Mouse (Mus musculus): ENCODE data around the gene Nfic. TPM values are rescaled to one million over a fixed set of nuclear protein-coding genes. Genes with fewer than 3 reads are reported as not detected.

Gene Nfic
- polyA plus RNA-seq, 1 experiment from 2014 or later, result 24.5 TPM

DNA sequence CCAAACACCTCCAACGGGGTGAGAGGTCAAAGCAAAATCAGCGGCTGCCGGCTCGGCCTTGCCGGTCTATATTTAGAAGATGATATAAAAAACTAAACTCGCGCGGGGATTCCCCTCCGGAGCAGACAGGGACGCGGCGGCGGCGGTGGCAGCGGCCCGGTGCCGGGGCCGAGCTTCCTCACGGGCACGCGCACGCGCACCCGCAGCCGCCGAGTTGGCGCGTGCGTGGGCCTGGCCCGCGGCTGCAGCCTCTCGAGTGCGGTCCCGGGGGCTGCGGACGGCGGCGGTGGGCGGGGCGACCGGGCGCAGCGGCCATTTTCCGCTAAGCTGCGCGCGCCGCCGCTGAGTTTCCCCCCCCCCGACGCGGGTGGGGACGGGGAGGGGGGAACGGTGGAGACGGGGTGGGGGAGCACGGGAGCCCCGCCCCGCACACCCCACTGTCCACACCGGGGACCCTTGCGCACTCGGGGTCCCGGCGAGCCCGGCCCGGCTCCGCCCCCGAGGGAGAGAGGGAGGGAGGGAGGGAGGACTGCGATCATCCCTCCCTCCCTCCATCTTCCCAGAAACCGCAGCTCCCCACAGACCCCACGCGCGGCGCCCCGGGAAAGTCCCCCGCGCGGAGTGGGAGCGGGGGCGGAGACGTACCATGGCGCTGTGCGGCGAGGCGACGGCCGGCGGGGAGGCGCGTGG, 25.1 kb downstream of the Nfic start:
- under 1% methylated on average over 45 of the region's 89 CpGs for WGBS
- Histone ChIP-seq H3K4me1 (ENCODE audit: control insufficient read depth, insufficient read depth, low read depth, low read length) (peaks cover 42% of the 10 kb centered on the region), H3K36me3 (ENCODE audit: control insufficient read depth, insufficient read depth, low read length) (no peaks in the 10 kb centered on the region), H3K9ac (ENCODE audit: low read depth, low read length) (peak overlapping the region; percentile 87), H3K27ac (ENCODE audit: low read depth, low read length) (peak overlapping the region; percentile 96), H3K27me3 (replicated peaks; ENCODE audit: control insufficient read depth, insufficient read depth, low read length) (peaks cover 10% of the 10 kb centered on the region), H3K4me2 (ENCODE audit: low read length) (peak overlapping the region; percentile 88), H3K4me3 (ENCODE audit: low read length) (peak overlapping the region; percentile 82), H3K9me3 (ENCODE audit: control insufficient read depth, low read length) (no peaks in the 10 kb centered on the region; the same call in 1 of the 2 replicates)
- peak; percentile 8; the same call in 1 of the 2 replicates for ATAC-seq

DNA sequence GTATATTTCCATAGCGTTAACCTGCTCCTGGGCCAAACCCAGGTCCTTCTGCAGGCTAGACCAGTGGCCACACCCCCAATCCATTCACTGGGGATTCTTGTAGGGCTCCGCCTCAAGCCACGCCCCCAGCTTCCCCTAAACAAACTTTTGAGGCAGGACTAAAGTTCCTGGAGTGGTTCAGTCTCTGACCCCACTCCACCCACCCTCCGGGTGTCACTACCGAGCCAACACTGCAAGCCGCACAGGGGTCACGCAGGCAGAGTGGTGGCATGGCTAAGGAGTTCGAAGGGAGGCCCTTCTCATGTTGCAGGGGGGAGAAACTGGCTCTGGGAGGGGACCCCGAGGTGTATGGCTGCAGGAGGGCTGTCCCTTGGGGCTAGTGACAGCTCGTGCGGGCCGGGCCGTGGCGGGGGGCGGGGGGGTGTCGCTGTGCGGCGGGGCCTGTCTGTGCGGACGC, 25.8 kb downstream of the Nfic start:
- ATAC-seq, result no peak

DNA sequence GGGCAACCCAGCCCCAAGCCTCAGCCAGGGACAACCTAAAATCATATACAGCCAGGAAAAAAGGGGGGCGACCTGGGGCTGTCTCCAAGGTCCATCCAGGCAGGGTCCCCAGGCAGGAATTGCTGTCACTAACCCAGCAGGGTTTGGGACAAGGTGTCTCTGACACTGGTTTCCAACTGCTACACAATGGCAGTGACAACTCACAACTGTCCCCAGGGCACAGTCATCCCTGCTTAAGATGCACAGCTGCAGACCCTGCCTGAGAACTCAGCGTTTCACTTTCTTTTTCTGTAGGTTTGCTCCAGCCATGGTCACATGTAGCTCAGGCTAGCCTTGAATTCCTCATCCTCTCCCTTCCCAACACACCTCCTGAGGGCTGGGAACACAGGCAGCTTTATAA, 26.3 kb downstream of the Nfic start:
- Histone ChIP-seq H3K27ac (ENCODE audit: low read depth, low read length) (no peak overlapping the region; the same call in 1 of the 2 replicates), H3K9me3 (ENCODE audit: control insufficient read depth, low read length) (no peaks in the 10 kb centered on the region; the same call in 1 of the 2 replicates), H3K4me2 (ENCODE audit: low read length) (peak overlapping the region; percentile 88), H3K36me3 (ENCODE audit: control insufficient read depth, insufficient read depth, low read length) (no peaks in the 10 kb centered on the region), H3K4me3 (ENCODE audit: low read length) (peak overlapping the region; percentile 82; the same call in 1 of the 2 replicates), H3K4me1 (ENCODE audit: control insufficient read depth, insufficient read depth, low read depth, low read length) (peaks cover 54% of the 10 kb centered on the region), H3K9ac (ENCODE audit: low read depth, low read length) (no peak overlapping the region; the same call in 1 of the 2 replicates), H3K27me3 (replicated peaks; ENCODE audit: control insufficient read depth, insufficient read depth, low read length) (peaks cover 12% of the 10 kb centered on the region)
- ATAC-seq, result no peak
- WGBS, result 24% methylated on average over 2 of the region's 2 CpGs

More for the DNA sequence above, 25.8 kb downstream of the Nfic start:
- H3K9ac ChIP-seq (ENCODE audit: low read depth, low read length), result peak overlapping the region; percentile 87
- H3K9me3 ChIP-seq (ENCODE audit: control insufficient read depth, low read length), result no peaks in the 10 kb centered on the region; the same call in 1 of the 2 replicates
- H3K4me3 ChIP-seq (ENCODE audit: low read length), result peak overlapping the region; percentile 82
- peak overlapping the region; percentile 88 for H3K4me2 ChIP-seq (ENCODE audit: low read length)
- peak overlapping the region; percentile 96 for H3K27ac ChIP-seq (ENCODE audit: low read depth, low read length)
- peaks cover 12% of the 10 kb centered on the region for H3K27me3 ChIP-seq (replicated peaks; ENCODE audit: control insufficient read depth, insufficient read depth, low read length)
- under 1% methylated on average over 20 of the region's 20 CpGs for WGBS
- H3K36me3 ChIP-seq (ENCODE audit: control insufficient read depth, insufficient read depth, low read length), result no peaks in the 10 kb centered on the region
- H3K4me1 ChIP-seq (ENCODE audit: control insufficient read depth, insufficient read depth, low read depth, low read length), result peaks cover 49% of the 10 kb centered on the region

DNA sequence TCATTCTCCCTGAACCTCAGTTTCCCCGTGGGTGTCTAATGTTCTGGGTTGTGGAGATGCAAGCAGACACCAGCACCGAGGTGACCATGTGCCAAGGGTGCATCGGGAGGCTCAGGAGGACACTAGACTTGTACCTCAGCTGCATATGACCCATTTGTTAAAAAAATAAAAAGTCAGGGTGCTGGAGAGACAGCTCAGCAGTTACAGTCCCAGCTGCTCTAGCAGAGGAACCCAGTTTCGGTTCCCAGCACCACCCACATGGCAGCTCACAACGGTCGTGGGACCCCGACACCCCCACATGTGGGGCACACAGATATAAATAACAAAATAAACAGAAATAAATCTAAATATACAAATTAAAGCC, 26.9 kb downstream of the Nfic start:
- no peak for ATAC-seq
- peaks cover 12% of the 10 kb centered on the region for H3K27me3 ChIP-seq (replicated peaks; ENCODE audit: control insufficient read depth, insufficient read depth, low read length)
- H3K4me1 ChIP-seq (ENCODE audit: control insufficient read depth, insufficient read depth, low read depth, low read length), result peaks cover 52% of the 10 kb centered on the region
- H3K9ac ChIP-seq (ENCODE audit: low read depth, low read length), result no peak overlapping the region
- no peaks in the 10 kb centered on the region for H3K36me3 ChIP-seq (ENCODE audit: control insufficient read depth, insufficient read depth, low read length)
- no peak overlapping the region for H3K4me2 ChIP-seq (ENCODE audit: low read length)
- 88% methylated on average over 7 of the region's 7 CpGs for WGBS
- no peaks in the 10 kb centered on the region; the same call in 1 of the 2 replicates for H3K9me3 ChIP-seq (ENCODE audit: control insufficient read depth, low read length)
- no peak overlapping the region for H3K27ac ChIP-seq (ENCODE audit: low read depth, low read length)
- no peak overlapping the region for H3K4me3 ChIP-seq (ENCODE audit: low read length)

DNA sequence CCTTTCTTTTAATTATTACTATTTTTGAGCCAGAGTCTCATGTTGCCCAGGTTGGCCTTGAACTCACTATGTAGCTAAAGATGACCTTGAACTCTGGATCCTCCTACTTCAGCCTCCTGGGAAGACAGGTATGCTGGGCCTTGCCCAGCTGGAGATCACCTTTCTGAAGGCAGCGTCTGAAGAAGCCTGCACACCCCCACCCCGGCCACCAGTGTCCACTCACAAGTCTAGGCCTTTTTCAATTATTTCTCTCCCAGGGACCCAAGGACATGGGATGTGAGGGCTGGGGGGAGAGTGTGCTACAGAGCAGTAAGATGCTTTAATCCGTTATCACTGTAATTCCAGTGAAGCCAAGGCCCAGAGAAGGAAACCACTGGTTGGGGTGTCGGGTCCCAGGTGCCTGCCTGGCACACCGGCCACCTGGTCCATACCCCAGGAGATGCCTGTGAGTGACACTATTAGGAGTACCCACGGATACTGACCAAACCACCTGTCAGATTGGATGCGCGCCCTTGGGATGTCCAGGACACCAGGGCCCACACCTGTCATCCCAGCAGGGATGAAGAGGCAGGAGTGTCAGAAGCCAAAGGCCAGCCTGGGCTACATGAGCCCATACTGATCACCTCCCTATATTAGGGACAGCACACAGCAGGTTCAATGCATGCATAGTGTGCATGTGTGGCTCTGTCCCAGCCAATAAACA, 27.5 kb downstream of the Nfic start:
- no peak overlapping the region for H3K9ac ChIP-seq (ENCODE audit: low read depth, low read length)
- no peak for ATAC-seq

DNA sequence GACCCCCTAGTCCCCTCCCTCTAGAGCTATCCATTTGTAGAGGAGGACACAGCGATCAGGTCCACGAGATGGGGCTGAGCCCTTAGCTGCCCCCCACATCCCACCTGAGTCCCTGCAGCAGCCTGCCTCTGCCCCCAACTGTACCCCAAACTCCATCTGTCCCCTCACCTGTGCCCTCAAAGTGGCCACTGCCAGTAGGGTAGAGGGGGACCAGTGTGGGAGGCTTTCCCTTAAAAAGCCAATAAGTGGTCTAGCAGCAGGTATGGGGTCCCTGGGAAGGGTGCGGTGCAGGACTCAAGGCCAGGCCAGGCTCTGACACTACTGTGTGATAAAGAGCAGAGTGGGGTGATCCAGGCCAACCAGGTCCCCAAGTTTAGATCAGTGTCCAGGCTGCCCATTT, 28.1 kb downstream of the Nfic start:
- no peak overlapping the region for H3K27ac ChIP-seq (ENCODE audit: low read depth, low read length)
- H3K36me3 ChIP-seq (ENCODE audit: control insufficient read depth, insufficient read depth, low read length), result no peaks in the 10 kb centered on the region
- WGBS, result 27% methylated on average over 3 of the region's 3 CpGs
- H3K4me2 ChIP-seq (ENCODE audit: low read length), result peak overlapping the region; percentile 57
- no peaks in the 10 kb centered on the region; the same call in 1 of the 2 replicates for H3K9me3 ChIP-seq (ENCODE audit: control insufficient read depth, low read length)
- peaks cover 12% of the 10 kb centered on the region for H3K27me3 ChIP-seq (replicated peaks; ENCODE audit: control insufficient read depth, insufficient read depth, low read length)
- H3K9ac ChIP-seq (ENCODE audit: low read depth, low read length), result peak overlapping the region; percentile 56
- no peak for ATAC-seq
- H3K4me1 ChIP-seq (ENCODE audit: control insufficient read depth, insufficient read depth, low read depth, low read length), result peaks cover 43% of the 10 kb centered on the region
- H3K4me3 ChIP-seq (ENCODE audit: low read length), result peak overlapping the region; percentile 41

More for the DNA sequence above, 27.5 kb downstream of the Nfic start:
- Histone ChIP-seq H3K36me3 (ENCODE audit: control insufficient read depth, insufficient read depth, low read length) (no peaks in the 10 kb centered on the region), H3K4me1 (ENCODE audit: control insufficient read depth, insufficient read depth, low read depth, low read length) (peaks cover 47% of the 10 kb centered on the region), H3K9me3 (ENCODE audit: control insufficient read depth, low read length) (no peaks in the 10 kb centered on the region; the same call in 1 of the 2 replicates), H3K4me3 (ENCODE audit: low read length) (no peak overlapping the region), H3K27me3 (replicated peaks; ENCODE audit: control insufficient read depth, insufficient read depth, low read length) (peaks cover 12% of the 10 kb centered on the region), H3K27ac (ENCODE audit: low read depth, low read length) (no peak overlapping the region), H3K4me2 (ENCODE audit: low read length) (no peak overlapping the region)
- 78% methylated on average over 8 of the region's 8 CpGs for WGBS

DNA sequence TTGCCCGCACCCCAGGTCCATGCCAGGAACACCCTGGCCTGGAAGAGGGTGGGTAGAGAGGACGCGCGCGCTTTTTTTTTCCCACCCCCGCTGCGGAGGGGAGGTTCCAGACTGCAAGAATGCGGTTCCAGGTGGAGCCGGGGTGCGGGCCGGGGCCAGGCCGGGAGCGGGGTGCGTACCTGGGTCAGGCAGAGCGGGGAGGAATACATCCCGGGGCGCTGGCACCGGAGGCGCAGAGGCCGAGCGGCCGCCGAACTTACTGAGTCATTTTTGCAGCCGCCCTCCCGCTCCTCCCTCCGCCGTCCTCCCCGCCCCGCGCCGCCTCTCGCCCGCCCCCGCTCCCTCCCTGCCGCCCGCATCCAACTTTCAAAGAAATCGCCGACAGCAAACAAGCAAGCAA, 28.5 kb downstream of the Nfic start:
- H3K27ac ChIP-seq (ENCODE audit: low read depth, low read length), result no peak overlapping the region

DNA sequence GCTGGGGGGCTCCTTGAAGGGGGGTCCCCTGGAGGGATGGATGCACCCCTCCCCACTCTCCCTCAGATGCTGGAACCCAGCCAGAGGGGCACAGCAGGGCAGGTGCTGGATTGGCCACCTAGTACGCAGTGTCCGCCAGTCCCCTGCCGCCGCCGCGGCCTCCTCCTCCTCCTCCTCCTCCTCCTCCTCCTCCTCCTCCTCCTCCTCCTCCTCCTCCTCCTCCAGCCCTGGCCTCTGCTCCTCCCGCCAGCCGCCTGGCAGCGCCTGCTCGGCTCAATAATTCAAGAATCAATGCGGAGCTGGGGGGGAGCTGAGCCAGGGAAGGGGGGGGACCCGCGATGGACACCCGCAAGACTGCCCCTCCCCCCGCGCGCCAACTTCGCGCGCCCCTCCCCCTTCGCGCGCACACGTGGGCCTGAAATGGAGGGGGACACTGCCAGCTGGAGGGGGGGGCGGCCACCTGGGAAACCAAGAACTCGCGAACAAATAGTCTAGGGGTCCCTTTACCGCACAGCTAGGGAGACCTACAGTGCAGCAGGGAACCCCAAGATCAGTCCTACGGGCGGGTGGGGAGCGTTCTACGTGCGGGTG, 29.3 kb downstream of the Nfic start:
- Histone ChIP-seq H3K27ac (ENCODE audit: low read depth, low read length) (no peak overlapping the region; the same call in 1 of the 2 replicates), H3K4me1 (ENCODE audit: control insufficient read depth, insufficient read depth, low read depth, low read length) (peaks cover 40% of the 10 kb centered on the region), H3K4me3 (ENCODE audit: low read length) (peak overlapping the region; percentile 41), H3K27me3 (replicated peaks; ENCODE audit: control insufficient read depth, insufficient read depth, low read length) (peaks cover 12% of the 10 kb centered on the region), H3K36me3 (ENCODE audit: control insufficient read depth, insufficient read depth, low read length) (no peaks in the 10 kb centered on the region), H3K9me3 (ENCODE audit: control insufficient read depth, low read length) (no peaks in the 10 kb centered on the region; the same call in 1 of the 2 replicates), H3K9ac (ENCODE audit: low read depth, low read length) (peak overlapping the region; percentile 56), H3K4me2 (ENCODE audit: low read length) (peak overlapping the region; percentile 57)
- no peak for ATAC-seq
- WGBS, result 3% methylated on average over 11 of the region's 33 CpGs

More for the DNA sequence above, 28.5 kb downstream of the Nfic start:
- Histone ChIP-seq H3K9ac (ENCODE audit: low read depth, low read length) (peak overlapping the region; percentile 56), H3K4me1 (ENCODE audit: control insufficient read depth, insufficient read depth, low read depth, low read length) (peaks cover 43% of the 10 kb centered on the region), H3K4me3 (ENCODE audit: low read length) (peak overlapping the region; percentile 41), H3K4me2 (ENCODE audit: low read length) (peak overlapping the region; percentile 57), H3K36me3 (ENCODE audit: control insufficient read depth, insufficient read depth, low read length) (no peaks in the 10 kb centered on the region), H3K27me3 (replicated peaks; ENCODE audit: control insufficient read depth, insufficient read depth, low read length) (peaks cover 12% of the 10 kb centered on the region), H3K9me3 (ENCODE audit: control insufficient read depth, low read length) (no peaks in the 10 kb centered on the region; the same call in 1 of the 2 replicates)
- 2% methylated on average over 36 of the region's 38 CpGs for WGBS
- ATAC-seq, result no peak
